Mouse (Mus musculus) heart, adult 2 months (tissue): Measurements from ENCODE around the gene Tas1r2. TPM values are rescaled to one million over a fixed set of nuclear protein-coding genes. Genes with fewer than 3 reads are reported as not detected.

Source experiments
- DNase-seq, 2 experiments: peaks; one replicate each; pipeline ENCODE4 v3.0.0; 2021
- H3K27ac ChIP-seq: fragments of 200-600 bp; 2 replicates; pipeline ENCODE4 v1.8.1; 2022
- H3K27me3 ChIP-seq: fragments of 200-500 bp; 2 replicates; pipeline ENCODE4 v1.6.1; 2012; ENCODE audit warnings: mild to moderate bottlenecking, low read length, inconsistent platforms, mixed read lengths; ENCODE audit not compliant: control insufficient read depth, insufficient read depth
- H3K36me3 ChIP-seq: fragments of 200-500 bp; 2 replicates; pipeline ENCODE4 v1.6.1; 2012; ENCODE audit warnings: low read length, inconsistent platforms; ENCODE audit not compliant: control insufficient read depth, insufficient read depth
- H3K4me1 ChIP-seq: fragments of 200-500 bp; 2 replicates; pipeline ENCODE4 v1.6.1; 2011; ENCODE audit warnings: low read length; ENCODE audit not compliant: control insufficient read depth, insufficient read depth
- H3K4me3 ChIP-seq: fragments of 200-600 bp; 2 replicates; pipeline ENCODE4 v1.8.1; 2022
- H3K79me2 ChIP-seq: fragments of 200-500 bp; replicated peaks from 2 replicates; pipeline ENCODE4 v1.6.1; 2012; ENCODE audit warnings: mild to moderate bottlenecking, inconsistent platforms, low read length, moderate library complexity, mixed read lengths; ENCODE audit not compliant: control insufficient read depth, insufficient read depth
- H3K9ac ChIP-seq: fragments of 200-500 bp; 2 replicates; pipeline ENCODE4 v1.6.1; 2012; ENCODE audit warnings: low read depth, mild to moderate bottlenecking, control low read depth, inconsistent platforms, low read length, mixed read lengths
- CTCF ChIP-seq: fragments of 200-600 bp; IDR thresholded peaks from 2 replicates; pipeline ENCODE4 v1.8.1; 2022; ENCODE audit warnings: antibody characterized with exemption, mild to moderate bottlenecking, moderate library complexity
- EP300 ChIP-seq: fragments of 200-500 bp; IDR thresholded peaks from 2 replicates; pipeline ENCODE4 v1.6.1; 2011; ENCODE audit warnings: low read depth, low read length, control low read depth; ENCODE audit not compliant: insufficient read depth
- POLR2A ChIP-seq: fragments of 200-500 bp; IDR thresholded peaks from 2 replicates; pipeline ENCODE4 v1.6.1; 2011; ENCODE audit warnings: mild to moderate bottlenecking, low read depth, low read length, control low read depth; ENCODE audit not compliant: insufficient read depth
- WGBS: fragments of 180-500 bp; shearing (Covaris S2); methylation state at CpG from one replicate; pipeline ENCODE4 v1.1.7; 2018; 5-methylcytosine and 5-hydroxymethylcytosine counted together
- intact Hi-C: fragments of 180-260 bp; cut with DNase I; formaldehyde crosslinking; loops from one replicate; pipeline ENCODE4 v1.15.1; 2025
- polyA plus RNA-seq: library from polyadenylated mRNA; depleted of rRNA; stranded (reverse); fragments of >200 nt; gene quantifications from 2 replicates; pipeline ENCODE4 v1.2.3, GENCODE M21; 2012
- total RNA-seq, 2 experiments: library from RNA; stranded (reverse); gene quantifications; 2 replicates each; pipeline ENCODE4 v1.2.3; 2021

Gene Tas1r2
- total and polyA plus RNA-seq, 3 experiments, result not detected

DNA sequence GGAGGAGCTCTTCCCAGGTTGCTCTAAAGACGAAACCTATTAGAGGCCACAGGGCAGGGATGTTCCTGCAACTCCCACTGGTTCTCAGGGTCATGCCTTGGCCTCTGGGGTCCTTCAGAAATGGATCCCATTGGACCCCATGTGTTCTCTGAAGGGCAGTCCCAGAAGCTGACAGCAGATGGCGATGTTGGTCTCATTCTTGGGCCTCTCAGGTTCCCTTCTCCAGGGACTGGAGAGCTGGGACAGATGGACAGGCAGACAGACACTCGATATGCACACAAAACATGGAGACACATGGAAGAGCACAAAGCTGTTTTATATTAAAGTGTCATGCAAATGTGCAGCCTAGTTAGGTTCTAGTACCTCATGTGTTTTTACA lies 31.3 kb downstream of the Tas1r2 start:
- no peaks in the 10 kb centered on the region for H3K27me3 ChIP-seq
- H3K79me2 ChIP-seq, result no peaks in the 10 kb centered on the region
- no peak overlapping the region for H3K4me3 ChIP-seq
- intact Hi-C loops, result loop anchor here (1.0 kb wide), 1 partner anchor 174 kb away; no protein-coding TSS in a partner anchor
- H3K27ac ChIP-seq, result no peak overlapping the region
- no peaks in the 10 kb centered on the region for H3K4me1 ChIP-seq
- no peak for TF ChIP-seq EP300
- no peak for TF ChIP-seq POLR2A
- TF ChIP-seq CTCF, result peak; percentile 77
- peak; percentile 14 to 59 for DNase-seq
- H3K36me3 ChIP-seq, result no peaks in the 10 kb centered on the region
- H3K9ac ChIP-seq, result no peak overlapping the region
- 10% methylated on average over 3 of the region's 3 CpGs for WGBS

DNA sequence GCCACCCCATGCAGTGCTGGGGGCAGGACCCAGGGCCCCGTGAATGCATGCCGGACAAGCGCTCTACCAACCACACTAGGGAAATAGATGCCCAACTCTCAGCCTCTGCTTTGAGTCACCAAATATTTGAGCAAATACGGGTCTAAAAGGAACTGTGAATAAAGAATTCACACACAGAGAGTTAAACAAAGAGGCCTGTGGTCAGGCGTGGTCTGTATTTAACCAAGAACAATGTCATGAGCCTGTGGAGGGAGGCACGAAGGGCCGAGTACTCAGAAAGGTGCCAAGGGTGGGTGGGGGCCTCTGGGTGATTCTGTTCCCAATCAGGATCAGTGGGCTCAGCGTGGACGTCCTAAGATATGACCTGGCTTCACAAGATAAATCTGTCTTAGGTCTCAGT lies 34.7 kb downstream of the Tas1r2 start:
- no peaks in the 10 kb centered on the region for H3K79me2 ChIP-seq
- H3K27me3 ChIP-seq, result no peaks in the 10 kb centered on the region
- no peak for TF ChIP-seq POLR2A
- TF ChIP-seq CTCF, result no peak
- no peak for TF ChIP-seq EP300
- H3K9ac ChIP-seq, result no peak overlapping the region
- H3K36me3 ChIP-seq, result no peaks in the 10 kb centered on the region
- WGBS, result 69% methylated on average over 9 of the region's 9 CpGs
- no peak overlapping the region for H3K27ac ChIP-seq
- H3K4me1 ChIP-seq, result no peaks in the 10 kb centered on the region
- H3K4me3 ChIP-seq, result no peak overlapping the region
- intact Hi-C loops, result no loop called here
- no peak for DNase-seq

DNA sequence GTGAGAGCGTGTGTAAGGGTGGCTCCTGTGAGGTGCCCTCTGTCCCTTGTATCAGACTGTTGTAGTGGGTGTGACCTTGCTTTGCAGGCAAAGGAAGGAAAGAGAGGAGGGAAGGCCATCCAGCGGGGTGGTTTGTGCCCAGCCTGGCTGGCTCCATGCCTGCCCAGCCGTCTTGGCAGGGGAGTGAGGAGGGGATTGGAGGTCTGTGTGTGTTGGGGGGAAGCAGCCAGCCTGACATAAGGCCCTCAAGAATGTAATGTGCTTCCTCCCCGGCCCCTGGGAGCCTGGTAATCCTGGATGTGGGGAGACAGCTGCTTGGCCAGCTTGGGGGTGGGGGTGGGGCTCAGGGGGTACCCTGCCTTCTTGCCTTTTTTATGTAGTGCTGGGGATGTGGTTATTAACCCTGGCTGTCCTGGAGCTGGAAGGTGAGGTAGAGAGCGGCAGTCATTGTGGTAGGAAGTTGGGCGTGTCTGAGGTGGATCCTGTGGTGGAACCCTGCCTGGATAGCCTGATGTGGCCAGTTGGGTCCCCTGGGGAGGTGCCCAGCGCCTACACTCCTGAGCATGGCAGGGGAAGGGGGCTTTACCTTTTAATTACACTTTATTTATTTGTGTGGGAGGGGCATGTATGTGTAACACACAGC lies 36.4 kb downstream of the Tas1r2 start:
- TF ChIP-seq POLR2A, result no peak
- no peak for TF ChIP-seq EP300
- TF ChIP-seq CTCF, result no peak
- no peaks in the 10 kb centered on the region for H3K27me3 ChIP-seq
- DNase-seq, result no peak
- intact Hi-C loops, result no loop called here
- no peaks in the 10 kb centered on the region for H3K79me2 ChIP-seq
- no peaks in the 10 kb centered on the region for H3K36me3 ChIP-seq
- no peak overlapping the region for H3K27ac ChIP-seq
- no peaks in the 10 kb centered on the region for H3K4me1 ChIP-seq
- 25% methylated on average over 7 of the region's 7 CpGs for WGBS
- H3K9ac ChIP-seq, result no peak overlapping the region
- no peak overlapping the region for H3K4me3 ChIP-seq

DNA sequence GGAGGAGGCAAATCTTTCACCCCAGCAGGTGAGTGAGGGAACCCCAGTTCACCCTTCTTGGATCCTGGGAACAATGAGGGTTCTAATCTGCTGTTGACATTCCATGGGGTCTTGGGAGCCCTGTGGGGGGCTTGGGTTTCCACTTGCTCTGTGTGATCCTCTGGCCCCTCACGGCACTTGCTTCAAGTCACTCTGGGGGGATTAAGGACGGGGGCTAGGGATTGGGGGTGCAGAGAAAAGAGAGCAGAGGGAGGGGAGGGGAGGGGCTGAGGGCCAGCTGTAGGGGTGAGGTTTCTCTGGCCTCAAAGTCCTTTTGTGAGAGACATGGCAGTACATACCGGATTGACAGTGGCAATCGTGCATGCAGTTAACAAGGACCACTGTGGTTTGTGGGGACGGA lies 40.0 kb downstream of the Tas1r2 start:
- H3K4me3 ChIP-seq, result no peak overlapping the region
- no peak overlapping the region for H3K9ac ChIP-seq
- intact Hi-C loops, result no loop called here
- no peak for DNase-seq
- 45% methylated on average over 5 of the region's 5 CpGs for WGBS
- no peaks in the 10 kb centered on the region for H3K27me3 ChIP-seq
- H3K4me1 ChIP-seq, result no peaks in the 10 kb centered on the region
- no peaks in the 10 kb centered on the region for H3K79me2 ChIP-seq
- H3K27ac ChIP-seq, result no peak overlapping the region
- no peak for TF ChIP-seq POLR2A
- no peak for TF ChIP-seq CTCF
- no peak for TF ChIP-seq EP300
- no peaks in the 10 kb centered on the region for H3K36me3 ChIP-seq

DNA sequence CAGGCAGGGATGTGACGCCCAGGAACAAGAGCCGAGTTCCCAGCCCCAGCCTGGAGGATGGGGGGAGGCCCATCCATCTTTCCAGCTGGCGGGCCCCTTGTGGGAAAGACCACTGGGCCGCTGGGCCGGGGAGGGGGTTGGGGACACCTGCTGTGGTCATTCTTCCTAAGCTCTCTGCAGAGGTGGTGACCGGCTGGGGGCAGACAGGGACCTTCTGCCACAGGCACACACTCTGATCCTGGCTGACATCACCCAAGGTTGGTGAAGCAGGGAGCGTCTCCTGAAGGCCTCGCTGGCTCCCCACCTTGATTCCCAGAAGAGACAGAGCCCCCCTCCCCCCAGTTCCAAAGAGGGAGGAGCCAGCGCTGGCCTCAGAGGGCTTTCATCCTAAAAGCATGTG lies 44.4 kb downstream of the Tas1r2 start:
- Histone ChIP-seq H3K27me3 (no peaks in the 10 kb centered on the region), H3K79me2 (no peaks in the 10 kb centered on the region), H3K36me3 (no peaks in the 10 kb centered on the region), H3K4me1 (no peaks in the 10 kb centered on the region), H3K9ac (no peak overlapping the region), H3K4me3 (no peak overlapping the region), H3K27ac (no peak overlapping the region)
- TF ChIP-seq EP300 (no peak), POLR2A (no peak), CTCF (no peak)
- intact Hi-C loops, result no loop called here
- no peak for DNase-seq
- 10% methylated on average over 9 of the region's 9 CpGs for WGBS

DNA sequence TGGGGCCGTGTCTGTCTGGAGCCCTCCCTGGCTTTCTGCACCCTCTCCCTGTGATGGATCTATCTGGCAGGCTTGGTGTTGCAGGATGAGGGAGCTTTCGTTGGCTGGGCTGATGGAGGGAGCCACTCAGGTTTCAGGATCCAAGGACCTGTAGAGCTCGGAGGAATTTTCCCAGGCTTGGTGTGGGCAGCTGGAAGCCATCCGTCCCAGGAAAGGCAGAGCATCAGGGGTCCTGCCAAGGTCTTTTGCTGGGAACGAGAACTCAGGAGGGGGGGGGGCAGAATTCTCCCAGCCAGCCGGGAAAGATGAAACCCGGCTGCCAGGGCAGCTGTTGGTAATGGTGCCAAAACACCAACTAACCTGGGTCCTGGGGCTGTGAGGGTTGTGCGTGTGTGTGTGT lies 45.3 kb downstream of the Tas1r2 start:
- H3K4me3 ChIP-seq, result no peak overlapping the region
- TF ChIP-seq EP300 (no peak), POLR2A (no peak), CTCF (no peak)
- no peaks in the 10 kb centered on the region for H3K79me2 ChIP-seq
- H3K27ac ChIP-seq, result no peak overlapping the region
- no peaks in the 10 kb centered on the region for H3K36me3 ChIP-seq
- H3K27me3 ChIP-seq, result no peaks in the 10 kb centered on the region
- H3K9ac ChIP-seq, result no peak overlapping the region
- H3K4me1 ChIP-seq, result no peaks in the 10 kb centered on the region
- no peak for DNase-seq
- intact Hi-C loops, result no loop called here
- WGBS, result 61% methylated on average over 8 of the region's 8 CpGs
